Mouse (Mus musculus): Measurements from ENCODE around the gene Fgf2. TPM values are rescaled to one million over a fixed set of nuclear protein-coding genes. Genes with fewer than 3 reads are reported as not detected.

Fgf2 gene
- polyA plus RNA-seq, 1 experiment from 2014 or later: 1.3 TPM

DNA sequence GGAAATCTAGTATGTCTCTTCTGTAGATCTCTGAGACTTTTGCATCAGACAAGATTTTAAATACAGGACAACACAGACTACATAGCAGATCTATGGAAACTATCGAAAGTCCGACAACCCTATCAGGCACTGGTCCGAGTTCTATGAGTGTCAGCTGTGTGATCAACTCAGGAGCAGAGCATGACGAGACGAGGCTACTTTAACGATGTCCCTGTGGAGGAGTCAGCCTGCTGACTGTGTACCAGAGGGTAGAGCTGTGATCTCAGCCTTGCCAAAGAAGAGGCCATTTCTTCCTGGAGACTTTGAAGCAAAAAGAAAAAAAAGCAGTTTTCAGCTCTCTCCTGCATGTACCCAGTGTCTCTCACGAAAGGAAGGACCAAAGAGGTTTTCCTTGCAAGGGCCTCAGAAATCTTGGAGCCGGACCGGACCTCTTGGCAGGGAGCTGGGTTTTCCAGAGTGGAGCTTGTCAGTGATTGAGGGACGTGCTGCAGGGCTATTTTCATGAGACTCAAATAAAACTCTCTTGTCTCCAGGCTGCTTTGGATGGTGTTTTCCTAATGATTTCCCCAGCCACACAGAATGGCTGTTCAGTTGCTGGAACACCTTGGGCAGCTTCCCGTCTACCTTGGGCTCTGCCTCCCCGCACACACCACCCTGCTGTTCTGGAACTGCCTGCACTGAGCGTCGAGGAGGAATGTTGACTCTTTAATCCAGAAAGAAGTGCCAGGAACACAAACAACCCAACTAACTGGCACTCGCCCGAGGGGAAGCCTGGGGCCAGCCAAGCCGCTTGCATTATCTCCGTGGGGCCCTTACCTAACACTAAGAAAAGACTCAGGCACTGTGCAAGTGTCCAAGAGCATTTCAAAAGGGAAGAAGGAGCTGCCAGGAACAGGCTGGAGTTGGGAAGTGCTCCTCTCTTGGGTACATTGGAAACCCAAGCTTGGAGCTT is 32.1 kb downstream of the Fgf2 start:
- 58% methylated on average over 18 of the region's 18 CpGs for WGBS
- H3K27me3 ChIP-seq (ENCODE audit: insufficient read depth, low read length): no peaks in the 10 kb centered on the region
- no peaks in the 10 kb centered on the region for H3K36me3 ChIP-seq (ENCODE audit: insufficient read depth, low read length)
- no peak overlapping the region for H3K4me3 ChIP-seq (replicated peaks; ENCODE audit: low read depth, low read length)
- no peak for DNase-seq (ENCODE audit: low spot score)
- H3K9me3 ChIP-seq (replicated peaks; ENCODE audit: low read length): no peaks in the 10 kb centered on the region
- no peak for TF ChIP-seq CTCF (IDR thresholded peaks at IDR 0.05; ENCODE audit: low read depth)
- no peak for ATAC-seq (replicated peaks; ENCODE audit: low FRiP score, low read depth)
- H3K4me1 ChIP-seq (replicated peaks; ENCODE audit: insufficient read depth, low read length): 0 out of 2 replicates have a peak, but pooled peaks cover 3% of the 10 kb centered on the region
- H3K27ac ChIP-seq: no peak overlapping the region
- H3K4me2 ChIP-seq (ENCODE audit: low read length): no peak overlapping the region
- no peak overlapping the region for H3K9ac ChIP-seq (ENCODE audit: low read depth, low read length)

DNA sequence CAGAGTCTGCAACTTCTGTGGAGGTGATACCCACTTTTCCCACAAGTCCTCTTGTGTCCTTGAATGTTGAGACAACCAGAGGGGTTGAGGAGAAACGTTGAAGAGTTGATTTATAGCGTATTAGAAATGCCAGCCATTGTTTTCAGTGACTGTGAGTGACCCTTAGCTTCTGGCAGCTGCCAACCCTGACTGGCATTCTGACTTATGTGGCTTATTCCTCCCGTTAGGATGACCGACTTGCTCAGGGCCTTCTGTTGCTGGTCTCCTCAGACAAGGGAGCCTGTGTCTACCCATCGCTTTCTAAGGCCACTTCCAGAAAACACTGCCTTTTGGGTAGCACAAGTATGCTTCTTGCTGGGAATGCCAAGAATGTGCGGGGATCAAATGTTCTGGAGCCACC is 33.3 kb downstream of the Fgf2 start:
- Histone ChIP-seq H3K9ac (ENCODE audit: low read depth, low read length) (no peak overlapping the region), H3K4me2 (ENCODE audit: low read length) (no peak overlapping the region), H3K4me3 (replicated peaks; ENCODE audit: low read depth, low read length) (no peak overlapping the region), H3K27ac (no peak overlapping the region), H3K36me3 (ENCODE audit: insufficient read depth, low read length) (no peaks in the 10 kb centered on the region), H3K9me3 (replicated peaks; ENCODE audit: low read length) (no peaks in the 10 kb centered on the region), H3K27me3 (ENCODE audit: insufficient read depth, low read length) (no peaks in the 10 kb centered on the region), H3K4me1 (replicated peaks; ENCODE audit: insufficient read depth, low read length) (0 out of 2 replicates have a peak, but pooled peaks cover 3% of the 10 kb centered on the region)
- 62% methylated on average over 6 of the region's 6 CpGs for WGBS
- no peak for TF ChIP-seq CTCF (IDR thresholded peaks at IDR 0.05; ENCODE audit: low read depth)
- DNase-seq (ENCODE audit: low spot score): no peak
- ATAC-seq (replicated peaks; ENCODE audit: low FRiP score, low read depth): no peak

DNA sequence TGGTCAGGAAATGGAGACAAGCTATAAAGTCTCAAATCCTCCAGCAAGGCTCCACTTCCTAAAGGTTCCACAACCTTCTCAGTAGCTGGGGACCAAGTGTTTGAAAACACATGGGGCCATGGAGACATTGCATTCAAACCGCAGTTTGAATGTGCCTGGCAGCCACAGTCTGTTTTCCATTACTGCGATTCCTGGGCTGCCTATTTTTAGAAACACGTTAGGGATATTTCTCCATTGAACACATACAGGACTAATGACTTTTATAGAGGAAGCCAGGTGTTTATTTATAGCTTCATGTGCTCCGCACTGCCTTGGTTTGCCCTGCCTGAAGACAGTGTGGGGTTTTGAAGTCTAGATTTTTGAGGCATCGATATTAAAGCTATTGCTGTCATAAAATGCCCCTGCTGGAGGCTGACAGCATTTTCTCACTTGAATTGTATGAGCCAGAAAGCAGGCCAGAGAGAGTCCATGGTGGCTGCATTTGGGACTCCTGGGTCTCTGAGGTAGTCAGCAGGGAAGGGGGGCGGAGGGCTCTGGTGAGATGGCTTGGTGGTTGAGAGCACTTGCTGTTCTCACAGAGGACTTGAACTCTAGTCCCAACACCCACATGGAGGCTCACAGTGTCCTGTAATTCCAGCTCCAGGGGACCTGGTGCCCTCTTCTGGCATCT is 35.1 kb downstream of the Fgf2 start:
- TF ChIP-seq CTCF (IDR thresholded peaks at IDR 0.05; ENCODE audit: low read depth): peak; percentile 21; the same call in 1 of the 2 replicates
- Histone ChIP-seq H3K36me3 (ENCODE audit: insufficient read depth, low read length) (no peaks in the 10 kb centered on the region), H3K9me3 (replicated peaks; ENCODE audit: low read length) (no peaks in the 10 kb centered on the region), H3K9ac (ENCODE audit: low read depth, low read length) (no peak overlapping the region), H3K27ac (no peak overlapping the region), H3K4me3 (replicated peaks; ENCODE audit: low read depth, low read length) (no peak overlapping the region), H3K27me3 (ENCODE audit: insufficient read depth, low read length) (no peaks in the 10 kb centered on the region), H3K4me1 (replicated peaks; ENCODE audit: insufficient read depth, low read length) (no peaks in the 10 kb centered on the region), H3K4me2 (ENCODE audit: low read length) (no peak overlapping the region)
- WGBS: 59% methylated on average over 6 of the region's 6 CpGs
- DNase-seq (ENCODE audit: low spot score) (no peak), ATAC-seq (replicated peaks; ENCODE audit: low FRiP score, low read depth) (no peak)

DNA sequence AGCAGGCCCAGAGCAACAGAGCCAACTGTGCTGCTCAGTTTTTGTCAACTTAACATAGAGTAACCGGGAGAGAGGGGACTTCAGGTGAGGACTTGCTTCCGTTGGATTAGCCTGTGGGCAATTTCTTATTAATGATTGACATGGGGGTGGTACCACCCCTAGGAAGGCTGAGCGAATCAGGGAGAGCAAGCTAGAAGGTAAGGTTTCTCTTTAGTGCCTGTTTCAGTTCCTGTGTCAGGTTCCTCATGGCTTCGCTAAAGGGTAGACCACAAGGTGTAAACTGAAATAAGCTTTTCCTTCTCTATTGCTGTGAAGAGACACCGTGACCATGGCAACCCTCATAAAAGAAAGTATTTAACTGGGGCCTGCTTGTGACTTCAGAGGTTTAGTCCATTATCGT is 39.2 kb downstream of the Fgf2 start:
- Histone ChIP-seq H3K27ac (no peak overlapping the region), H3K27me3 (ENCODE audit: insufficient read depth, low read length) (no peaks in the 10 kb centered on the region), H3K9ac (ENCODE audit: low read depth, low read length) (no peak overlapping the region), H3K36me3 (ENCODE audit: insufficient read depth, low read length) (no peaks in the 10 kb centered on the region), H3K4me1 (replicated peaks; ENCODE audit: insufficient read depth, low read length) (no peaks in the 10 kb centered on the region), H3K9me3 (replicated peaks; ENCODE audit: low read length) (no peaks in the 10 kb centered on the region), H3K4me2 (ENCODE audit: low read length) (no peak overlapping the region), H3K4me3 (replicated peaks; ENCODE audit: low read depth, low read length) (no peak overlapping the region)
- WGBS: 84% methylated on average over 6 of the region's 6 CpGs
- TF ChIP-seq CTCF (IDR thresholded peaks at IDR 0.05; ENCODE audit: low read depth): no peak
- no peak for ATAC-seq (replicated peaks; ENCODE audit: low FRiP score, low read depth)
- no peak for DNase-seq (ENCODE audit: low spot score)

DNA sequence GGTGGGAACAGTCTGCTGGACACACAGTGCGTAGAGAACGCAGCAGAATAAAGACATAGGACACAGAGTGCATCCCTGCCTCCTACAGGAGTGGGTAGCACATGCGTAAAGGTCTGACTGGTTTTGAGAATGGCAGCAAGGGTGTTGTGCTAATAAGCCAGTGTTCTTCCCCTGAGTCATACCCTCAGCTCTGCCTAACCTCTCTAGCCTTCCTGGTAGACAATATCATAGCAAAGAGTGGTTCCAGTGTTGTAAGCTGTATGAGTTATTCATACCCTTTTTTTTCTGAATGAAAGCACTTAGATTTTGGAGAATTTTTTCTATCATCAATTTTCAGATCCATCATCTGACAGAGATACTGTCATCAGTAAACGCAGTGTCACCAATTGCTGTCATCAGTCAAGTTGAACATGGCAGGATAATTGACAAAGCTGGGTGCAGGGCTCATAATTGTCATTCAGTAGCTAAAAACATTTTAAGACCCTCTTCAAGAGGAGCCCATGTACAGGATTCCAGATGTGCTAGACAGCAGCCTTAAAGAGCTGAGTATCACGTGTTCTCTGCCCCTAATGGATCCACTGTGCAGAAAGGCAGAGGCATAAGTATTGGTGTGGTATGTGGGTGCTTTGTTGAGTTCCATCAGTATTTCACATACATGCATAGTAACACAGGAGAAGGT is 48.9 kb downstream of the Fgf2 start:
- WGBS: 95% methylated on average over 5 of the region's 5 CpGs
- ATAC-seq (replicated peaks; ENCODE audit: low FRiP score, low read depth): no peak
- DNase-seq (ENCODE audit: low spot score): no peak
- Histone ChIP-seq H3K4me1 (replicated peaks; ENCODE audit: insufficient read depth, low read length) (no peaks in the 10 kb centered on the region), H3K9ac (ENCODE audit: low read depth, low read length) (no peak overlapping the region), H3K9me3 (replicated peaks; ENCODE audit: low read length) (no peaks in the 10 kb centered on the region), H3K4me2 (ENCODE audit: low read length) (no peak overlapping the region), H3K27ac (no peak overlapping the region), H3K4me3 (replicated peaks; ENCODE audit: low read depth, low read length) (no peak overlapping the region), H3K36me3 (ENCODE audit: insufficient read depth, low read length) (no peaks in the 10 kb centered on the region), H3K27me3 (ENCODE audit: insufficient read depth, low read length) (no peaks in the 10 kb centered on the region)
- TF ChIP-seq CTCF (IDR thresholded peaks at IDR 0.05; ENCODE audit: low read depth): no peak

DNA sequence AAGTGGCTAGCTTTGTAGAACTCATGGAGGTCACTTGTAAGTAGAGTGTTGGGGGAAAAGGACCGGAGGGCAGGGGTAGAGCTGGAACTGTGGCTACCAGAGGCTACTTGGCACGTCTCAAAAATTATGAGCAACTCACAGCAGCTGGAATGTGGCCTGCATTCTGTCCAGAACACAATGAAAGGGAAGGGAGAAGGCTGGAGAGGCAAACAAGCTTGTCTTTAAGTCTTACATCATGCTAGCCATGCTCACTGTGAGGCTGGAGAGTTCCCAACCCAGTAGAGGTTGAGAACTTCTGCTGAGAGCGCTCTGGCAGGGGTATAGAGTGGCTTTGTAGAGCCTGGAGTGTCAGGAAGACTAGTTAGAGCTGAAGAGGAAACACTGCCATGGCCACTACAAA is 49.5 kb downstream of the Fgf2 start:
- no peaks in the 10 kb centered on the region for H3K36me3 ChIP-seq (ENCODE audit: insufficient read depth, low read length)
- H3K4me2 ChIP-seq (ENCODE audit: low read length): no peak overlapping the region
- no peak for TF ChIP-seq CTCF (IDR thresholded peaks at IDR 0.05; ENCODE audit: low read depth)
- no peak for DNase-seq (ENCODE audit: low spot score)
- H3K27me3 ChIP-seq (ENCODE audit: insufficient read depth, low read length): no peaks in the 10 kb centered on the region
- WGBS: 80% methylated on average over 3 of the region's 3 CpGs
- no peak for ATAC-seq (replicated peaks; ENCODE audit: low FRiP score, low read depth)
- no peak overlapping the region for H3K27ac ChIP-seq
- H3K9ac ChIP-seq (ENCODE audit: low read depth, low read length): no peak overlapping the region
- no peak overlapping the region for H3K4me3 ChIP-seq (replicated peaks; ENCODE audit: low read depth, low read length)
- no peaks in the 10 kb centered on the region for H3K9me3 ChIP-seq (replicated peaks; ENCODE audit: low read length)
- no peaks in the 10 kb centered on the region for H3K4me1 ChIP-seq (replicated peaks; ENCODE audit: insufficient read depth, low read length)

Measured in kidney, postnatal 0 days (tissue).